Mouse (Mus musculus): ENCODE measurements around the gene Notch2. TPM values are rescaled to one million over a fixed set of nuclear protein-coding genes. Genes with fewer than 3 reads are reported as not detected.
A peak's percentile ranks its signal among the peaks of the same experiment; 100 is the strongest.

The Notch2 gene
- polyA plus RNA-seq (2012; rRNA removed) = 5.1 and 9.0 TPM in 2 replicates

DNA sequence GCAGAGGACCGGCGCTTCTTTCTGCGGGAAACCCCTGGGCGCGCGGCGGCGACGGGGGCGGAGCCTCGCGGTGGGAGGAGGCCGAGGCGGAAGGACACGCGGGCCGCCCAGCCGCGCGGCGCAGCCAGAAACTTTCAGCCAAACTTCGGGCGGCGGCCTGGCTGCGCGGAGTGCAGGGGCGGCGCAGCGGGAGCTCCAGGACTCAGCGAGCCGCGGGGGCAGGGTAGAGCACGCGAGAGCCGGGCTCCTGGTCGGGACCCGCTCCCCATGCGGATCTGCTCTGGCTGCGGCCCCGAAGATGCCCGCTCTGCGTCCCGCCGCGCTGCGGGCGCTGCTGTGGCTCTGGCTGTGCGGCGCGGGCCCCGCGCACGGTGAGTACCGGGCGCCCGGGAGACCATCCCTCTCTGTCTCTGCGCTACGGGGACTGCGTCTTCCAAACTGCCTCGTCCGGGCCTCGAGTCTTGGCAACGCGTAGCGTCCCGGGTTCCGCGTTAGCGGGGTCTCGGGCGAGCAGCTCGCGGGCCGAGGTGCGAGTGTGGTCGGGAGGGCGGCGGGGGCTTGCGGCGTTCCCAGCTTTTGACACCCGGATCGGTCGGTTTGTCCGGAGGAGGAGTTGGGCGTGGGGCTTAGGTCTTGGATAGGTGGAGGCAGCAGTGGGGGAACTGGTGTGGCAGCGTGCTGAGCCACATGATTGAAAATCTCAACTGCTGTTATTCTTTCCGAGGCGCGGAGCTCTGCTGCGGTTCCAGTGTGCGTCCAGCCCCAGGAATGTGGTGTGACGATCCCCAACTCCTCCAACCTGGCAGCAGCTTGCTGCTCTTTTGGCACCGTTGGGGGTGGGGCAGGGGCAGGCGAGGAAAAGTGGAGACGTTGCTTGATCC lies at the start of gene Notch2:
Notch2 (plus strand) TSS at position 127 of the 881 bp plus-strand sequence.
- WGBS = 1% methylated on average over 94 of the region's 95 CpGs
- DNase-seq (ENCODE audit: low read depth, low spot score) = peak; percentile 40

DNA sequence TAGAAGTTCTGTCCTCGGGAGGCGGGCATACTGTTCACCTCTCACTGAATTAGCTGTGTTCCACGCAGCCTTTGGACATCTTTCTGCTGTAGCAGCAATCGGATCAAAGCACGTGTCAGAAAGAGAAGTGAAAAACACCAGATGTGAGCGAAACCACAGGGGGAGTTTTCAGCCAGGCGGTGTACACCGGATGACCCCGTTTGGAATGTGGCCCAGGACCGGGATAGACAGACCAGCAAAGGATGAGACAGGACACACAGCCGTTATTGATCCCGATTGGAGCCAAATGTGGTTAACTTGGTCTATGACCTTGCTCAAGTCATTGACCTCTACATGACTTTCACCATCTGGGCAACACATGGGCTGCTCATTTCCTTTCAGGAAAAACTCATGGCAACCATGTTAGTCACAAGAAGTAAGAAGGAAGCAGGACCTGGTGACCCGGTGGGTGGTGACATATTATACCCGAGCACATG lies 48.4 kb upstream of the Notch2 start:
- no peak for DNase-seq (ENCODE audit: low read depth, low spot score)
- 64% methylated on average over 14 of the region's 14 CpGs for WGBS

DNA sequence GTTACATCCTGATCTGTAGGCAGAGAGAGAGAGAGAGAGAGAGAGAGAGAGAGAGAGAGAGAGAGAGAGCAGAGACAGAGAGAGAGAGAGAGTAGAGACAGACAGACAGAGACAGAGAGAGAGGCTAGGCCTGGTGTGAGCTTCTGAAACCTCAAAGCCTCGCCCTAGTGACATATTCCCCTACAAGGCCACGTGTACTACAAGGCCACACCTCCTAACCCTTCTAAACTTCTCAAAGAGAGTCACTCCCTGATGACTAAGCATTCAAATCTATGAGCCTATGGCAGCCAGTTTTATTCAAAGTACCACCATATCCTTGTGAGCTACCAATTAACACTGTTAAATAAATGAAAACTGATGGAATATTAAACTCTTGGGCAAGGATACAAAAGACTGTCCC lies 45.7 kb upstream of the Notch2 start:
- WGBS = 49% methylated on average over 2 of the region's 2 CpGs
- DNase-seq (ENCODE audit: low read depth, low spot score) = no peak

GRCm38 (mm10) chr3:97968191-97968590 lies 45.1 kb upstream of the Notch2 start:
- 63% methylated on average over 2 of the region's 2 CpGs for WGBS
- DNase-seq (ENCODE audit: low read depth, low spot score) = no peak

- no peak for DNase-seq (ENCODE audit: low read depth, low spot score)
- 74% methylated on average over 1 of the region's 1 CpGs for WGBS
Measured at GRCm38 (mm10) chr3:97969019-97969418, 44.3 kb upstream of the Notch2 start.

DNA sequence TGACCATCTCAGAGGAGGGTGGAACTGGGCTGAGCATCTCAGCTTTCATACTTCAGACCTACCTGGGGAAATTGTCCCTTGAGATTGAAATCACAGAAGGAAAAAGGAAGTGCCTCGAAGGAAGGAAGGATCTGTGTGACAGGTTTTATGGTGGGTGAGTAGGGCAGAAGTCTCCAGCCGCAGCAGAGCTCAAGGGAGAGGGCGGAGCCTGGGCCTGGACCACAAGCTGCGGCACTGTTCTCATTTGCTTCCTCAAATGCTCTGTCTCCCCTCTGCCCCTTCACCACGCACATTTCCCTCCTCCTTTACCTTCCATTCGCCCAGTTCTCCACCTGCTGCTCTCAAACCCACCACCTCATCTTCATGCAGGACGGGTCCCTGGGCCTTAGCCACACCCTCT lies 42.2 kb upstream of the Notch2 start:
- WGBS = 19% methylated on average over 7 of the region's 7 CpGs
- no peak for DNase-seq (ENCODE audit: low read depth, low spot score)

DNA sequence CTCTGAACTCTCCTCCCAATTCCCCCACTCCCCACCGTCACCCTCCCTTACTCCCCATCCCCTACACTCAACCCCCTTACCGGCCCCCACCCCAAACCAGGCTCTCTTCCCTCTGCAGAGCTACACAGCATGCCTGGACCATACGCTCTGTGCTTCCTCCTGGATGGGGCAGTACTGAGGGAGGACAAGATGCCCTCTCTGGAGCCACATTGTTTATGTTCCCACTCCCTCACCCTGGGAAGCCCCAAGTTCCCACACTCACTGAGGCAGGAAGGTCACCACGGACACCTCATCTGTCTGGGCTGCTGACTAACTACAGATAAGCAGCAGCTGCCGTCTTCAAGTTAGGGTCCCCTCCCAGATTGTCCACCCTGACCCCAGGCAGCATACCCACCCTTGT lies 41.1 kb upstream of the Notch2 start:
- DNase-seq (ENCODE audit: low read depth, low spot score) = no peak
- 73% methylated on average over 5 of the region's 5 CpGs for WGBS

- WGBS = 24% methylated on average over 4 of the region's 4 CpGs
- DNase-seq (ENCODE audit: low read depth, low spot score) = no peak
Measured at GRCm38 (mm10) chr3:97972707-97973106, 40.6 kb upstream of the Notch2 start.

- no peak for DNase-seq (ENCODE audit: low read depth, low spot score)
- WGBS = 32% methylated on average over 2 of the region's 2 CpGs
Measured at GRCm38 (mm10) chr3:97973306-97973705, 40.0 kb upstream of the Notch2 start.

- no peak for DNase-seq (ENCODE audit: low read depth, low spot score)
- WGBS = 83% methylated on average over 6 of the region's 6 CpGs
Measured at GRCm38 (mm10) chr3:97974197-97974770, 39.0 kb upstream of the Notch2 start.

DNA sequence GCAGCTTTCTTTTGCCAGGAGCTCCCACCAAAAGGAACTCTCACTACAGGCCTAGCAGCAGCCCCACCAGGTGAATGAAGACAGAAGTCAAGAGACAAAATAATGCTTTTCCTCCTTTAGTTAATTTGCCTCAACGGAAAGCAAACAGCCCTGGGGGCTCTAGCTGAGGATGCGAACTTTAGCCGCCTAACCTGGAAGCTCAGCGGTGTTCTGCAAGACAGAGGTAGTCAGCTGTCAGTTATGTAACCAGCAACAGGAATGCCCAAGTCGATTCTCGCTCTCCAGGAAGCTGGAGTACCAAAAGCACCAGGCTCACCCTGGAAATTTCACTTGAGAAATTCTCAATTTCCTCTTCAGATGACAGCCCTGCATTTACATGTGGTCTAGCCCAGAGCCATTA lies 36.6 kb upstream of the Notch2 start:
- WGBS = 76% methylated on average over 6 of the region's 6 CpGs
- no peak for DNase-seq (ENCODE audit: low read depth, low spot score)

- no peak for DNase-seq (ENCODE audit: low read depth, low spot score)
- 46% methylated on average over 2 of the region's 2 CpGs for WGBS
Measured at GRCm38 (mm10) chr3:97978710-97979109, 34.6 kb upstream of the Notch2 start.

DNA sequence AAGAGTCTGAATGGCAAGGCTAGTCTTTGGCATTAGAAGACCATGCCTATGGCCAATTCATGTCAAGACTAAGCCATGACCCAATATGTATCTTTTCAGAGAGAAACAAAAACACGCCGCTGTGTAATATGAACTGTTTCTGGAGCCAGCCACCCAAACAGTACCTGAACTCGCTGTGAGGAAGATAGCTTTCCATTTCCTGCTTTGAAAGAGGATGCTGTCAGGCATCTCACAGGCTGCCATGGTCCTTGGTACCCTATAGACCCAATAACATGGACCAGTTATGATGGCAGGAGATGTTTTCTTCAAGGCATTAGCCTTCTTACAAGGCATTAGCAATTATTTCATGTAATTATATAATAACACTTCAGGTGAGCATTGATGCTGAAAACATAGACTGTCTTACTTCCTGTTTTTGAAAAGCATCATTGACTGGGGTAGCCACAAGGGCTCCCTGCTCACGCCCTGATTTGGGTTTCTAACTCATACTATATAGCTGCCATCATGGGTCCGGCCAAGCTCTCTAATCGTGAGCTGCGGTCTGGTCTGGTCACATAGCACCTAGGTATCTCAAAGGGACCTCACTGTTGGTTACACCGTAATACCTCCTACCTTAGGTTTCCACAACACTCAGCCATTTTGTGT lies 32.5 kb upstream of the Notch2 start:
- no peak for DNase-seq (ENCODE audit: low read depth, low spot score)
- WGBS = 94% methylated on average over 8 of the region's 8 CpGs

DNA sequence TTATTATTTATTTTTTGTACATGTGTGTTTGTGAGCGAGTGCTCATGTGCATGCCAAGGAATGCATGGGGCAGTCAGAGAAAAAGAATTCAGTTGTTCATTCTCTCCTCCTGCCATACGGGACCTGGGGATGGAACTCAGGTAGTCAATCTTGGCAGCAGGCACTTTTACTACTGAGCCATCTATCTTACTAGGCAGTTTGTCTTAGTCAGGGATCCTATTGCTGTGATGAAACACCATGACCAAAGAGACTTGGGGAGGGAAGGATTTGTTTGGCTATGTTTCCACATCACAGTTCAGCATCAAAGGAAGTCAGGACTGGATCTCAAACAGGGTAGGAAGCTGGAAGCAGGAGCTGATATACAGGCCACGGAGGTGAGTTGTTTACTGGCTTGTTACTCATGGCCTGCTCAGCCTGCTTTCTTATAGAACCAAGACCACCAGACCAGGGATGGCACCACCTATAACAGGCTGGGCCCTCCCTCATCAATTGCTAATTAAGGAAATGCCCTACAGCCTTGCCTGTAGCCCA lies 31.9 kb upstream of the Notch2 start:
- WGBS = 80% methylated on average over 3 of the region's 3 CpGs
- DNase-seq (ENCODE audit: low read depth, low spot score) = no peak

GRCm38 (mm10) chr3:97984870-97985506 lies 28.3 kb upstream of the Notch2 start:
- no peak for DNase-seq (ENCODE audit: low read depth, low spot score)
- WGBS = 37% methylated on average over 10 of the region's 10 CpGs

GRCm38 (mm10) chr3:97985691-97986090 lies 27.6 kb upstream of the Notch2 start:
- no peak for DNase-seq (ENCODE audit: low read depth, low spot score)
- 82% methylated on average over 3 of the region's 3 CpGs for WGBS

DNA sequence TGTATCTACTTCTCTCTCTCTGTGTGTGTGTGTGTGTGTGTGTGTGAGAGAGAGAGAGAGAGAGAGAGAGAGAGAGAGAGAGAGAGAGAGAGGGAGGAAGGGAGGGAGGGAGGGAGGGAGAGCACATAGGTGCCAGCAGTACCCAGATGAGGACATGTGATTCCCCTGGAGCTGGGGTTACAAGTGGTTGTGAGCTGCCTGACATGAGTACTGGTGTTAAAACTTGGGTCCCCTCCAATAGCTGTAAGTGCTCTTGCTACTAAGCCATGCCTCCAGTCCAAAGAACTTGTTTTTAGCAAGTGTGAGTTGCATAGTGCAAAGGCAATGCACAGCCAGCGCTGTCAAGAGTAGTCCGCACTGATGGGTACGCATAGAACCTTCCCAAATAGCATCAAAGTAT lies 26.2 kb upstream of the Notch2 start:
- WGBS = 92% methylated on average over 3 of the region's 3 CpGs
- DNase-seq (ENCODE audit: low read depth, low spot score) = no peak

- DNase-seq (ENCODE audit: low read depth, low spot score) = no peak
- WGBS = 56% methylated on average over 4 of the region's 4 CpGs
Measured at GRCm38 (mm10) chr3:97988756-97989155, 24.6 kb upstream of the Notch2 start.

DNA sequence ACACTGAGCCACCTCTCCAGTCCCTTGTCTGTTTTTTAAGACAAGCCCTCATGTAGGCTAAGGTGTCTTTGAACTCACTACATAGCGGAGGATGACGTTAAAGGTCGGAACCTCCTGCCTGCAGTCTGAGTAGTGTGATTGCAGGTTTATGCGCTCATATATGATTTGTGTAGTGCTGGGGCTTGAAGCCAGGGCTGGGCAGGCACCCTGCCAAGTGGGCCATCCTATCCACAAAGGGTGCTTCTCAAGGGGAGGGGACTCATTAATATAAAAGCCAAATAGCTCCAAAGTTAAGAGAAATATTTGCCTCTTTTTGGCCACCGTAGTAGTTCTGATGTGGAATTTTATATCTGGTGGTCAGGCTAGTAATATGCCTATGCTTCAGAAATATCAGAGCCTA lies 22.8 kb upstream of the Notch2 start:
- 87% methylated on average over 5 of the region's 5 CpGs for WGBS

DNA sequence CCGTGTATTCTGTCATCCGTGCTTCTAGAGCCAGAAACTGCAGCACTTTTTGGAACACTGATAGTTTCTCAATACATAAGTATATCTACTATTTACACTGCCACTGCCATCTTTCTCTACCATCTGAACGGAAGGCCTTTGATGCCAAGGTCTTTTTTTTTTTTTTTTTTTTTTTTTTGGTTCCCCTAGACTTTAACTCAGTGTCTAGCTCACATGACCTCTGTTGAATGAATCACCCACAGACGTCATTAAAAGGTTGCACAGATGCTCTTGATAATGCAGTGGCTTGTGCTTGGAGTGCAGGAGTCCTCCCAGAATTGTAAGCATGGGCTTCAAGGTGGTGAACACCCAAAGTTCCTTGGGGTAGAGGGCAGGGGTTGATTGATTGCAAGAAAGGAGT lies 21.0 kb upstream of the Notch2 start:
- no peak for DNase-seq (ENCODE audit: low read depth, low spot score)
- WGBS = 66% methylated on average over 4 of the region's 4 CpGs

More for the DNA sequence above, 22.8 kb upstream of the Notch2 start:
- no peak for DNase-seq (ENCODE audit: low read depth, low spot score)
